Mouse (Mus musculus): ENCODE data around the gene Mapk8.
"Not testable (repeated sequence)": the region's sequence is repeated elsewhere in the genome, so short reads cannot be mapped to it uniquely, and the experiment has no call there.

Gene Mapk8

GRCm38 (mm10) chr14:33447027-33447569 lies at the start of gene Mapk8:
Mapk8 (minus strand) TSS chr14:33447158.
- DNase-seq (ENCODE audit: low spot score): peak; percentile 91

- no peak for DNase-seq (ENCODE audit: low spot score)
These were observed 48.3 kb upstream of the Mapk8 start for GRCm38 (mm10) chr14:33495226-33495625.

- no peak for DNase-seq (ENCODE audit: low spot score)
These were observed 41.0 kb upstream of the Mapk8 start for GRCm38 (mm10) chr14:33487805-33488550.

GRCm38 (mm10) chr14:33481991-33482390 lies 35.0 kb upstream of the Mapk8 start:
- no peak for DNase-seq (ENCODE audit: low spot score)

GRCm38 (mm10) chr14:33476094-33476760 lies 29.3 kb upstream of the Mapk8 start:
- DNase-seq (ENCODE audit: low spot score): no peak

GRCm38 (mm10) chr14:33474461-33474860 lies 27.5 kb upstream of the Mapk8 start:
- no peak for DNase-seq (ENCODE audit: low spot score)

GRCm38 (mm10) chr14:33471331-33471730 lies 24.4 kb upstream of the Mapk8 start, which contains the start of gene Frmpd2:
Frmpd2 (plus strand) TSS chr14:33471696.
- no peak for DNase-seq (ENCODE audit: low spot score)

- DNase-seq (ENCODE audit: low spot score): no peak
These were observed 20.8 kb upstream of the Mapk8 start for GRCm38 (mm10) chr14:33467766-33468165.

- DNase-seq (ENCODE audit: low spot score): no peak
These were observed 16.7 kb upstream of the Mapk8 start for GRCm38 (mm10) chr14:33463658-33464057.

- no peak for DNase-seq (ENCODE audit: low spot score)
These were observed 3.4 kb upstream of the Mapk8 start for GRCm38 (mm10) chr14:33450331-33450730.

GRCm38 (mm10) chr14:33449296-33449840 lies 2.4 kb upstream of the Mapk8 start:
- no peak for DNase-seq (ENCODE audit: low spot score)

GRCm38 (mm10) chr14:33448276-33448675 lies 1.3 kb upstream of the Mapk8 start:
- DNase-seq (ENCODE audit: low spot score): no peak

- DNase-seq (ENCODE audit: low spot score): no peak
These were observed 366 bp downstream of the Mapk8 start for GRCm38 (mm10) chr14:33446561-33447023.

GRCm38 (mm10) chr14:33445962-33446361 lies 996 bp downstream of the Mapk8 start:
- DNase-seq (ENCODE audit: low spot score): peak; percentile 13

GRCm38 (mm10) chr14:33443780-33444179 lies 3.2 kb downstream of the Mapk8 start:
- no peak for DNase-seq (ENCODE audit: low spot score)

- DNase-seq (ENCODE audit: low spot score): not testable (repeated sequence)
These were observed 14.5 kb downstream of the Mapk8 start for GRCm38 (mm10) chr14:33432485-33432884.

GRCm38 (mm10) chr14:33424124-33424523 lies 22.8 kb downstream of the Mapk8 start:
- DNase-seq (ENCODE audit: low spot score): no peak

GRCm38 (mm10) chr14:33423003-33423402 lies 24.0 kb downstream of the Mapk8 start:
- no peak for DNase-seq (ENCODE audit: low spot score)

GRCm38 (mm10) chr14:33418311-33418909 lies 28.5 kb downstream of the Mapk8 start:
- DNase-seq (ENCODE audit: low spot score): no peak

- no peak for DNase-seq (ENCODE audit: low spot score)
These were observed 31.2 kb downstream of the Mapk8 start for GRCm38 (mm10) chr14:33415746-33416145.

- no peak for DNase-seq (ENCODE audit: low spot score)
These were observed 44.6 kb downstream of the Mapk8 start for GRCm38 (mm10) chr14:33402331-33402730.

- no peak for DNase-seq (ENCODE audit: low spot score)
These were observed 46.9 kb downstream of the Mapk8 start for GRCm38 (mm10) chr14:33400019-33400418.

All from c-Kit-positive CD71-positive TER-119-positive erythroid progenitor cells, embryonic 14.5 days (primary cell).